Mouse (Mus musculus): ENCODE data around the gene H2-M10.2. TPM values are rescaled to one million over a fixed set of nuclear protein-coding genes. Genes with fewer than 3 reads are reported as not detected.

Gene H2-M10.2
- total RNA-seq, 1 experiment = not detected

DNA sequence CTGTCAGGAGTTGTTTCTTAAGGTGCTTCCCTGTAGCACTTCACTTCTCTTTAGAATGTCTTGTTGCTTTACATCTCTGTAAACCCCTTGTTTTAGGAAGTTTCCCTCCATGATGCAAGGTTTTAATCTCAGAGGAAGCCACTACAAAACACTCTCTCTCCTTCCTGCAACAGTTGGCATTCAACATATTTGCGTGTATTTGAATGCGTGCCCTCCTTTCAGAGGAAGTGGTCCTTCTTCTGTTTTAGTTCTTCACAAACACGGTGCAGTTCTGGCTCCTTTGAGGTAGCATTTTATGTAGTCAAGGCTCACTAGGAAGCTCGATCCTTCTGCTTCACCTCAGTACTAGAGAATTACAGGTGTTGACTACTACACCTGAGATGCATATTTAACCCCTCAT is 12.5 kb downstream of the H2-M10.2 start:
- in situ Hi-C loops (cut with MboI; ENCODE audit: low sequenced_read_pairs in 2 of 2, unreplicated experiment in 2 of 2) = no loop called here
- H3K9me3 ChIP-seq (ENCODE audit: control insufficient read depth, insufficient read depth, low read depth, low read length) = no peaks in the 10 kb centered on the region
- H3K36me3 ChIP-seq (ENCODE audit: control insufficient read depth, insufficient read depth, low read length, poor library complexity, severe bottlenecking) = peaks cover 7% of the 10 kb centered on the region; the same call in 1 of the 2 replicates
- H3K9ac ChIP-seq (ENCODE audit: insufficient read depth, low read depth, low read length, poor library complexity, severe bottlenecking) = no peak overlapping the region
- no peak for TF ChIP-seq ZC3H11A (IDR thresholded peaks at IDR 0.05; ENCODE audit: borderline replicate concordance, low read depth, low read length)
- no peak for TF ChIP-seq CHD2 (IDR thresholded peaks at IDR 0.05; ENCODE audit: low read depth, low read length)
- no peak for TF ChIP-seq ZNF384 (IDR thresholded peaks at IDR 0.05; ENCODE audit: low read depth, low read length)
- no peak for TF ChIP-seq HCFC1 (IDR thresholded peaks at IDR 0.05; ENCODE audit: borderline replicate concordance, insufficient read depth, low read length)
- TF ChIP-seq MAFK (IDR thresholded peaks at IDR 0.05; ENCODE audit: insufficient read depth, low read depth, low read length) = no peak
- H3K27ac ChIP-seq (ENCODE audit: insufficient read depth, low read depth, low read length, poor library complexity, severe bottlenecking) = no peak overlapping the region
- no peak overlapping the region for H3K4me3 ChIP-seq (ENCODE audit: insufficient read depth in 1 of 2, low read depth in 1 of 2, low read length in 2 of 2, poor library complexity in 1 of 2, severe bottlenecking in 1 of 2)
- DNase-seq (ENCODE audit: low read depth, low spot score) = no peak
- peaks cover 4 to 8% of the 10 kb centered on the region in 2 experiments; a peak in 2 of 4 replicates for H3K4me1 ChIP-seq (ENCODE audit: control insufficient read depth in 2 of 2, insufficient read depth in 2 of 2, low read length in 2 of 2, poor library complexity in 1 of 2)

DNA sequence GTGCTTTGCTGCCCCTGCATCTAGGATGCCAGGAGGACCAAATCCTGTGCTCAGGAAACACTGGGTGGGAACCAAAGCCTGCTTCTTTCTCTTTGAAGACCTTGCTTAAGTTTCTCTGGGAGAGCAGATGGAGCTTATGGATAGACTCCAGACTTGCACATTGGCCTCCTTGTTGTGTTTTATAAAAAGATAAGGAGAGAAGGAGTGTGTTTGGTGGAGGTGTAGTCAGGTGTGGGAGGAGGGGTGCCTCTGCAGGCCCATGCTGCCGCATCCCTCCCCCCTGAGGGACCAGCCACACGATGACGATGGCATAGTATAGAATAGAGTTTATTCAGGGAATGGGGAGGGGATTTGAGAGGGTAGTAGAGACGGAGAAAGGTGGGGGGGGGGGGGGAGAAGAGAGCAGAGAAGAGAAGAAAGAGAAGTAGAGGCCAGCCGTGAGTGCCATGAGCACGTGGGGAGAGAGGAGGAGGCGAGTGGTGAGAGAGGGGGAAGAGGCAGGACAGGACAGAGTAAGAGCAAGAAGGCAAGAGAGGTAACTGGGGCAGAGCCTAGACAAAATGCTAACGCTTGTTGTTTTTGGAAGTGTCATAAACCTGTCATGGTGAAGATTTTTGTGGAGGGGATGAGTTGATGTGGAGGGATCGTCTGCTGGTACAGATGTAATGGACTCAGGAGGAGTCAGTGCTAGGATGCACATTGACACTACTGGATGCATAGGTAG is 13.5 kb downstream of the H2-M10.2 start:
- peaks cover 4 to 8% of the 10 kb centered on the region in 2 experiments; a peak in 2 of 4 replicates for H3K4me1 ChIP-seq (ENCODE audit: control insufficient read depth in 2 of 2, insufficient read depth in 2 of 2, low read length in 2 of 2, poor library complexity in 1 of 2)
- no peak for TF ChIP-seq HCFC1 (IDR thresholded peaks at IDR 0.05; ENCODE audit: borderline replicate concordance, insufficient read depth, low read length)
- TF ChIP-seq CHD2 (IDR thresholded peaks at IDR 0.05; ENCODE audit: low read depth, low read length) = no peak
- no peak for TF ChIP-seq MAFK (IDR thresholded peaks at IDR 0.05; ENCODE audit: insufficient read depth, low read depth, low read length)
- DNase-seq (ENCODE audit: low read depth, low spot score) = no peak
- H3K36me3 ChIP-seq (ENCODE audit: control insufficient read depth, insufficient read depth, low read length, poor library complexity, severe bottlenecking) = peaks cover 7% of the 10 kb centered on the region
- no peak overlapping the region for H3K27ac ChIP-seq (ENCODE audit: insufficient read depth, low read depth, low read length, poor library complexity, severe bottlenecking)
- peak overlapping the region in 1 of 2 experiments; percentile 98; a peak in 1 of 4 replicates for H3K4me3 ChIP-seq (ENCODE audit: insufficient read depth in 1 of 2, low read depth in 1 of 2, low read length in 2 of 2, poor library complexity in 1 of 2, severe bottlenecking in 1 of 2)
- H3K9me3 ChIP-seq (ENCODE audit: control insufficient read depth, insufficient read depth, low read depth, low read length) = no peaks in the 10 kb centered on the region
- in situ Hi-C loops (cut with MboI; ENCODE audit: low sequenced_read_pairs in 2 of 2, unreplicated experiment in 2 of 2) = no loop called here
- H3K9ac ChIP-seq (ENCODE audit: insufficient read depth, low read depth, low read length, poor library complexity, severe bottlenecking) = peak overlapping the region; percentile 99; the same call in 1 of the 2 replicates

DNA sequence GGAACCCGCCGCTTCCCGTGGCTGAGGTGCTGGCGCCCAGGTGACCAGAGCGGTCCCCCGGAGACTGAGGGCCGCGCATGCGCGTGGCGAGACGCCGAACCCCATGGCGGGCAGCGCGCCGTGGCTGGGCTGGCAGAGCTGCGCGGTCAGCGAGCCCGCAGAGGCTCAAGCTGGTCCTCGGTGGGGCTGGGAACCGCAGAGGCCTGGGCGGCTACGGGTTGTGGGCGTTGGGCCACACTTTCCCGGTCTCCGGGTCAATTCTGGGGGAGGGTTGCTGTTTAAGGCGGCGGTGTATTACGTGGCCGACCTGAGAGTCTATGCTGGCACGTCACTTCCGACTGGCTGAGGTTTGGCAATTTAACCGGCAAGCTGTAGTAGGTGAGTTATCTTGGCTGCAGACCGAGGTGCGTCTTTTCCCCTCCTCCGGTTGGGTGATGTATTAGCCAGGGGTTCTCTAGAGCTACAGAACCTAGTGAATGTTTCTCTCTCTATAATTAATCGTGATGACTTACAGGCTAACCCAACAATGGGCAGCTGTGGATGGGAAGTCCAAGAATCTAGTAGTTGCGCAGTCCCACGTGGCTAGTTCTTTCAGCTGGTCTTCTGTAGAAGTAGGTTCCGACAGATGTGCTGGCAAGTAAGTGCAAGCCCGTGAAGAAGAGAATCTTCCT is 14.6 kb downstream of the H2-M10.2 start, which contains the start of gene Trim39:
Gene Trim39, minus strand, starts transcription at position 662 of the 671 bp plus-strand sequence.
- Histone ChIP-seq H3K4me3 (ENCODE audit: insufficient read depth in 1 of 2, low read depth in 1 of 2, low read length in 2 of 2, poor library complexity in 1 of 2, severe bottlenecking in 1 of 2) (peak within 1 kb of the TSS; percentile 96 to 98), H3K27ac (ENCODE audit: insufficient read depth, low read depth, low read length, poor library complexity, severe bottlenecking) (peak within 1 kb of the TSS; percentile 92), H3K9ac (ENCODE audit: insufficient read depth, low read depth, low read length, poor library complexity, severe bottlenecking) (peak within 1 kb of the TSS; percentile 99), H3K36me3 (ENCODE audit: control insufficient read depth, insufficient read depth, low read length, poor library complexity, severe bottlenecking) (peaks cover 18% of the 10 kb centered on the region), H3K4me1 (ENCODE audit: control insufficient read depth in 2 of 2, insufficient read depth in 2 of 2, low read length in 2 of 2, poor library complexity in 1 of 2) (peaks cover 4 to 8% of the 10 kb centered on the region in 2 experiments; a peak in 2 of 4 replicates), H3K9me3 (ENCODE audit: control insufficient read depth, insufficient read depth, low read depth, low read length) (no peaks in the 10 kb centered on the region)
- DNase-seq (ENCODE audit: low read depth, low spot score) = no peak
- in situ Hi-C loops (cut with MboI; ENCODE audit: low sequenced_read_pairs in 2 of 2, unreplicated experiment in 2 of 2) = no loop called here
- TF ChIP-seq ZC3H11A (IDR thresholded peaks at IDR 0.05; ENCODE audit: borderline replicate concordance, low read depth, low read length) (no peak), HCFC1 (IDR thresholded peaks at IDR 0.05; ENCODE audit: borderline replicate concordance, insufficient read depth, low read length) (peak; percentile 58; the same call in 1 of the 2 replicates)

DNA sequence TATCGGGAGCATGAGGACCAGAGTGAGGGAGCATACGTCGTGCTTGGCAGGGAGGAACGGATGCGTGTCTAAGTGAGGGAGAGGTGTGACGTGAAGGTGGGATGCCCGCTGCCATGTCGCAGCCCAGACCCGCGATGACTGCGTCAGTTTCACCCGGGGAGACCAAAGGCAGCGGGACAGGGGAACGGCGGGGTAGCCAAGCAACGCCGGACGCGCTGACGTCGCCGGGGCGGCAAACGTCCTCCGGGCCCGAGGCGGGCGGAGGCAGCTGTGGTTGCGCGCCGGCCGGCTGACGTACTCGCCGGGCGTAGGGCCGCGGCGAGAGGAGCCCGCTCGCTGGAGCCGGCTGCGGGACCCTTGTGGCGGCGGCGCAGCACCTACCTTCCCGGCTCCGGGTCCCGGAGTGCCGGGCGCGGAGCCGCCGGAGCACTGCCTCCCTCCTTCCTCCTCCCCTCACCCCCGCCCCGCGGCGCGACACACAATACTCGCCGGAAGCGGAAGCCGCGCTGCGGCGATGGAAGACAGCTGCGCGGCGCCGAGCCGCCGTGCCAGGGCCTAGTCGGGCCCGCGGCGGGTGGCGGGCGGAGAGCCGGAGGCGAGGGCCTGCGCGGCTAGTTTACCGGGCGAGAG is 15.2 kb downstream of the H2-M10.2 start:
- Histone ChIP-seq H3K4me1 (ENCODE audit: control insufficient read depth in 2 of 2, insufficient read depth in 2 of 2, low read length in 2 of 2, poor library complexity in 1 of 2) (peaks cover 4 to 8% of the 10 kb centered on the region in 2 experiments; a peak in 2 of 4 replicates), H3K36me3 (ENCODE audit: control insufficient read depth, insufficient read depth, low read length, poor library complexity, severe bottlenecking) (peaks cover 18% of the 10 kb centered on the region), H3K27ac (ENCODE audit: insufficient read depth, low read depth, low read length, poor library complexity, severe bottlenecking) (peak overlapping the region; percentile 92), H3K9ac (ENCODE audit: insufficient read depth, low read depth, low read length, poor library complexity, severe bottlenecking) (peak overlapping the region; percentile 99), H3K4me3 (ENCODE audit: insufficient read depth in 1 of 2, low read depth in 1 of 2, low read length in 2 of 2, poor library complexity in 1 of 2, severe bottlenecking in 1 of 2) (peak overlapping the region; percentile 96 to 98), H3K9me3 (ENCODE audit: control insufficient read depth, insufficient read depth, low read depth, low read length) (no peaks in the 10 kb centered on the region)
- peak; percentile 66 for DNase-seq (ENCODE audit: low read depth, low spot score)
- TF ChIP-seq ZC3H11A (IDR thresholded peaks at IDR 0.05; ENCODE audit: borderline replicate concordance, low read depth, low read length) (no peak), HCFC1 (IDR thresholded peaks at IDR 0.05; ENCODE audit: borderline replicate concordance, insufficient read depth, low read length) (no peak; the same call in 1 of the 2 replicates), MAFK (IDR thresholded peaks at IDR 0.05; ENCODE audit: insufficient read depth, low read depth, low read length) (no peak), CHD2 (IDR thresholded peaks at IDR 0.05; ENCODE audit: low read depth, low read length) (no peak), ZNF384 (IDR thresholded peaks at IDR 0.05; ENCODE audit: low read depth, low read length) (no peak)
- in situ Hi-C loops (cut with MboI; ENCODE audit: low sequenced_read_pairs in 2 of 2, unreplicated experiment in 2 of 2) = no loop called here

Data from ES-E14 (cell line).